Mouse (Mus musculus) liver, embryonic 14.5 days (tissue): ENCODE results near the gene Ssbp2. TPM values are rescaled to one million over a fixed set of nuclear protein-coding genes. Genes with fewer than 3 reads are reported as not detected.
A peak's percentile ranks its signal among the peaks of the same experiment; 100 is the strongest.

Experiments
- ATAC-seq: fragments of 200-750 bp; cut with Nextera tagmentation; 2 replicates; pipeline ENCODE4 v1.8.0; 2017; ENCODE audit warnings: moderate number of reproducible peaks, mild to moderate bottlenecking, moderate library complexity; ENCODE audit not compliant: insufficient read depth
- DNase-seq, 3 experiments: peaks; one replicate each; pipeline ENCODE4 v3.0.0-alpha.2; 2012 to 2013; ENCODE audit warnings: low read depth in 3 of 3, low spot score in 3 of 3
- H3K27ac ChIP-seq: fragments of 300-500 bp; sonication (generic); 2 replicates; pipeline ENCODE4 v1.5.1; 2014; ENCODE audit warnings: moderate library complexity, mild to moderate bottlenecking, control low read depth, inconsistent platforms
- H3K27me3 ChIP-seq: fragments of 300-500 bp; sonication (generic); 2 replicates; pipeline ENCODE4 v1.6.1; 2014; ENCODE audit warnings: mild to moderate bottlenecking, low read length, moderate library complexity; ENCODE audit not compliant: control insufficient read depth, insufficient read depth
- H3K36me3 ChIP-seq: fragments of 300-500 bp; sonication (generic); replicated peaks from 2 replicates; pipeline ENCODE4 v1.6.1; 2014; ENCODE audit warnings: low read depth; ENCODE audit not compliant: control insufficient read depth, insufficient read depth
- H3K4me1 ChIP-seq, 2 experiments: fragments of 200-500 bp in 1 of 2; fragments of 300-500 bp in 1 of 2; sonication (generic) in 1 of 2; replicated peaks; 2 replicates each; pipeline ENCODE4 v1.6.1; 2012 to 2014; ENCODE audit warnings: antibody characterized with exemption in 1 of 2, inconsistent platforms in 1 of 2, low read length in 1 of 2; ENCODE audit not compliant: control insufficient read depth in 2 of 2, insufficient read depth in 2 of 2
- H3K4me2 ChIP-seq: fragments of 300-500 bp; sonication (generic); 2 replicates; pipeline ENCODE4 v1.6.1; 2014; ENCODE audit warnings: low read depth, mild to moderate bottlenecking, control low read depth, moderate library complexity
- H3K4me3 ChIP-seq, 2 experiments: fragments of 200-500 bp in 1 of 2; fragments of 300-500 bp in 1 of 2; sonication (generic) in 1 of 2; 2 replicates each; pipeline ENCODE4 v1.5.1; 2012 to 2014; ENCODE audit warnings: low read depth in 2 of 2, low read length in 2 of 2, mild to moderate bottlenecking in 2 of 2, control low read depth in 1 of 2, inconsistent platforms in 1 of 2, moderate library complexity in 1 of 2; ENCODE audit not compliant: insufficient read depth in 1 of 2
- H3K9ac ChIP-seq: fragments of 300-500 bp; sonication (generic); replicated peaks from 2 replicates; pipeline ENCODE4 v1.6.1; 2014; ENCODE audit warnings: mild to moderate bottlenecking, control low read depth, moderate library complexity
- H3K9me3 ChIP-seq: fragments of 300-500 bp; sonication (generic); 2 replicates; pipeline ENCODE4 v1.6.1; 2016; ENCODE audit warnings: low read length, mixed read lengths; ENCODE audit not compliant: control insufficient read depth
- CTCF ChIP-seq: IDR thresholded peaks from 2 replicates; pipeline ENCODE4 v1.5.1; 2016; ENCODE audit warnings: antibody characterized with exemption, low read depth, control low read depth
- EP300 ChIP-seq: IDR thresholded peaks from 2 replicates; pipeline ENCODE4 v1.6.1; 2016; ENCODE audit warnings: antibody characterized with exemption, low read depth
- WGBS: fragments of 180-500 bp; shearing (Covaris S2); extraction: QIAGEN DNeasy Blood & Tissue Kit; methylation state at CpG from one replicate; pipeline ENCODE4 v1.1.7; 2014; ENCODE audit not compliant: insufficient replicate concordance; 5-methylcytosine and 5-hydroxymethylcytosine counted together
- polyA plus RNA-seq, 2 experiments: library from polyadenylated mRNA; depleted of rRNA in 1 of 2; stranded (reverse) in 1 of 2; unstranded in 1 of 2; fragments of >200 nt; fragmentation: Nextera tagmentation in 1 of 2; extraction: Ambion mirVana in 1 of 2; gene quantifications; 2 replicates each; pipeline versions ENCODE4 v1.2.1 to v1.2.3; 2012 to 2014

Ssbp2 gene
- polyA plus RNA-seq, 2 experiments: 23.7 to 43.0 TPM

- 25% methylated on average over 3 of the region's 3 CpGs for WGBS
- H3K9me3 ChIP-seq: no peaks in the 10 kb centered on the region
- TF ChIP-seq EP300: no peak
- no peak for TF ChIP-seq CTCF
- DNase-seq (no peak), ATAC-seq (no peak)
- H3K27ac ChIP-seq: no peak overlapping the region
- H3K4me2 ChIP-seq: no peak overlapping the region
- no peaks in the 10 kb centered on the region for H3K27me3 ChIP-seq
- H3K36me3 ChIP-seq: no peaks in the 10 kb centered on the region
- H3K9ac ChIP-seq: no peak overlapping the region
- no peak overlapping the region for H3K4me3 ChIP-seq
- H3K4me1 ChIP-seq: peaks cover 16 to 24% of the 10 kb centered on the region in 2 experiments
Measured at GRCm38 (mm10) chr13:91453236-91453635, 6.8 kb upstream of the Ssbp2 start.

GRCm38 (mm10) chr13:91456041-91456440 lies 4.0 kb upstream of the Ssbp2 start:
- ATAC-seq (no peak), DNase-seq (no peak)
- WGBS: 36% methylated on average over 2 of the region's 2 CpGs
- Histone ChIP-seq H3K4me2 (no peak overlapping the region), H3K9me3 (no peaks in the 10 kb centered on the region), H3K9ac (no peak overlapping the region), H3K27ac (no peak overlapping the region), H3K4me3 (no peak overlapping the region), H3K27me3 (no peaks in the 10 kb centered on the region), H3K4me1 (peaks cover 34 to 42% of the 10 kb centered on the region in 2 experiments), H3K36me3 (no peaks in the 10 kb centered on the region)
- TF ChIP-seq CTCF: no peak
- TF ChIP-seq EP300: no peak

- peaks cover 34 to 37% of the 10 kb centered on the region in 2 experiments for H3K4me1 ChIP-seq
- DNase-seq: peak in 2 of 3 experiments; percentile 49 to 73
- WGBS: 18% methylated on average over 3 of the region's 3 CpGs
- no peak for ATAC-seq
- H3K4me2 ChIP-seq: peak overlapping the region; percentile 47
- H3K9ac ChIP-seq: 0 out of 2 replicates have a peak overlapping the region, but pooled peaks have one; percentile 13
- TF ChIP-seq EP300: peak; percentile 73
- TF ChIP-seq CTCF: no peak
- no peaks in the 10 kb centered on the region for H3K27me3 ChIP-seq
- H3K4me3 ChIP-seq: no peak overlapping the region
- H3K36me3 ChIP-seq: no peaks in the 10 kb centered on the region
- H3K9me3 ChIP-seq: no peaks in the 10 kb centered on the region
- H3K27ac ChIP-seq: peak overlapping the region; percentile 56
Measured at GRCm38 (mm10) chr13:91456735-91457134, 3.3 kb upstream of the Ssbp2 start.

GRCm38 (mm10) chr13:91457974-91458373 lies 2.1 kb upstream of the Ssbp2 start:
- H3K9ac ChIP-seq: no peak overlapping the region; the same call in 1 of the 2 replicates
- ATAC-seq: peak; percentile 24
- H3K27me3 ChIP-seq: no peaks in the 10 kb centered on the region
- H3K4me3 ChIP-seq: no peak overlapping the region
- H3K4me1 ChIP-seq: peaks cover 34 to 36% of the 10 kb centered on the region in 2 experiments
- H3K36me3 ChIP-seq: no peaks in the 10 kb centered on the region
- peak; percentile 62 to 72 (median 64) for DNase-seq
- H3K9me3 ChIP-seq: no peaks in the 10 kb centered on the region
- peak overlapping the region; percentile 77 for H3K27ac ChIP-seq
- TF ChIP-seq EP300: peak; percentile 93
- TF ChIP-seq CTCF: no peak
- H3K4me2 ChIP-seq: peak overlapping the region; percentile 31
- WGBS: 14% methylated on average over 4 of the region's 4 CpGs

GRCm38 (mm10) chr13:91459489-91459888 lies 594 bp upstream of the Ssbp2 start:
- ATAC-seq: no peak
- H3K9ac ChIP-seq: peak overlapping the region; percentile 96; the same call in 1 of the 2 replicates
- 29% methylated on average over 4 of the region's 4 CpGs for WGBS
- no peaks in the 10 kb centered on the region for H3K27me3 ChIP-seq
- no peaks in the 10 kb centered on the region for H3K36me3 ChIP-seq
- H3K4me3 ChIP-seq: peak overlapping the region in 1 of 2 experiments; percentile 93; a peak in 2 of 4 replicates
- H3K4me1 ChIP-seq: peaks cover 38% of the 10 kb centered on the region in 2 experiments
- H3K27ac ChIP-seq: peak overlapping the region; percentile 61
- H3K4me2 ChIP-seq: peak overlapping the region; percentile 76
- H3K9me3 ChIP-seq: no peaks in the 10 kb centered on the region
- DNase-seq: no peak
- no peak for TF ChIP-seq CTCF
- TF ChIP-seq EP300: no peak
